Mouse (Mus musculus): ENCODE results near the gene Bco1.

GRCm38 (mm10) chr8:117167243-117167883, 71.7 kb downstream of the Bco1 start:
- TF ChIP-seq EP300 (optimal IDR thresholded peaks at IDR 0.05) (no peak), CTCF (IDR thresholded peaks at IDR 0.05; ENCODE audit: low read depth) (no peak)
